Mouse (Mus musculus) frontal cortex, adult 2 months (tissue): Measurements from ENCODE around the gene Ccdc27. TPM values are rescaled to one million over a fixed set of nuclear protein-coding genes. Genes with fewer than 3 reads are reported as not detected.
A peak's percentile ranks its signal among the peaks of the same experiment; 100 is the strongest.

Experiments used
- DNase-seq, 2 experiments: peaks; one replicate each; pipeline ENCODE4 v3.0.0; 2022; ENCODE audit warnings: low spot score in 1 of 2; ENCODE audit errors: extremely low spot score in 1 of 2
- polyA plus RNA-seq: library from polyadenylated mRNA; depleted of rRNA; stranded (reverse); fragments of >200 nt; gene quantifications from 2 replicates; pipeline ENCODE4 v1.2.3, GENCODE M21; 2012; rRNA removed

Gene Ccdc27
- polyA plus RNA-seq: not detected in 2 replicates

- DNase-seq: no peak
Observed at GRCm38 (mm10) chr4:154042577-154042976, at the start of gene Ccdc27. Ccdc27 (minus strand) TSS chr4:154042677.

DNA sequence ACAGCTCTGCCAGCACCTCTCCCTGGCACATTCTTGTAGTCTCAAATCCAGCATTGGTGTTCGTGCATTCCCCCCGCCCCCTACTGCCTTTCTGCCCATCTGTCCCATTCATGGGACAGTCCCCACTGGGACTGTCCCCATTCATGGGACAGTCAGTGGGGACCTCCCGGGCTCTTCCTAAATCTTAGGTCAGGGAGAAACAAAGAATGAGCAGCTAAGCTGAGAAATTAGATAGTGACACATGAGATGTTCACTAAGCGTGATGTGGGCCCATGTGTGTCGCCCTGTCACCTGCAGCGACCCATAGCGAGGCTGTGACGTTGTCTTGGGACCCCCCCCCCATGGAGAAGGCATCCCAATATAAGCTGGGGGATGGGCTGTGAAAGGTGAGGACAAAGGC, 48.9 kb upstream of the Ccdc27 start:
- no peak for DNase-seq

GRCm38 (mm10) chr4:154089205-154089604, 46.7 kb upstream of the Ccdc27 start:
- no peak for DNase-seq

DNA sequence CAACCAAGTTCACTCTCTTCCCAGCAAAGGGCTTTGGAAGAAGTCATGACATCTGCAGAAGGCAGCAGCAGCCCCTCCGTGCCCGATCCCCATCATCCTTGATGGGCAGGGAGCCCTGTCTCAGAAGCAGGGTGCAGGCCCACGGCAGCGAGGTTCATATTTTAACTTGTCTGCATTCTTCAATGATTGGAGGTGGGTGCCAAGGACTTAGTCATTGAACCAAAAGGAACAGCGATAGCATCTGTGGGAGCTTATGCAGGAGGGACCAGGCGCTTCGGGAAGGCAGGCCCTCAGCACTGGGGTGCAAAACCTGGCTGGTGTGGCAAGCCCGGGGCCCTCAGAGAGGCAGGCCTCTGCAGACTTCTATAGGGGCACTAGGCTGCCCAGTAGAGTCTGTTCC, 44.0 kb upstream of the Ccdc27 start:
- peak in 1 of 2 experiments; percentile 42 for DNase-seq

GRCm38 (mm10) chr4:154085856-154086255, 43.4 kb upstream of the Ccdc27 start:
- DNase-seq: peak in 1 of 2 experiments; percentile 54

- no peak for DNase-seq
Observed at GRCm38 (mm10) chr4:154081974-154082373, 39.5 kb upstream of the Ccdc27 start.

DNA sequence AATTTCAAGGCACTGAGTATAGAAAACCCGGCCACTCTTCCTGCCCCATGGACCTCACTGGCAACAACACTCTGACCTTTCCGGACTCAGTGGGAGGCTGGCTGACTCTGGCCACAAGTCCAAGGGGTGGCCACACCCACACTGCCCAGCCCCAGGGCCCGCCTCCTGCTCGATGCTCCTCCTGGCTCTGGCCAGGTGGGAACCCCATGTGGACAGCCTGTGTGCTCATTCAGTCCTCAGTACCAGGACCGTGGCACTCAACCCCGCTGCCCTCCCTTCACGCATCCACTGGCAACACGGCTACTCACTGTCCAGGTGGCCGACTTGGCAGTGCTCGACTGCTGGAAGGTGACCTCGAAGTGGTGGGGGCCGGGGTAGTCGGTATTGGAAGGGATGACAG, 38.5 kb upstream of the Ccdc27 start:
- no peak for DNase-seq

- peak in 1 of 2 experiments; percentile 65 for DNase-seq
Observed at GRCm38 (mm10) chr4:154080211-154080610, 37.7 kb upstream of the Ccdc27 start.

DNA sequence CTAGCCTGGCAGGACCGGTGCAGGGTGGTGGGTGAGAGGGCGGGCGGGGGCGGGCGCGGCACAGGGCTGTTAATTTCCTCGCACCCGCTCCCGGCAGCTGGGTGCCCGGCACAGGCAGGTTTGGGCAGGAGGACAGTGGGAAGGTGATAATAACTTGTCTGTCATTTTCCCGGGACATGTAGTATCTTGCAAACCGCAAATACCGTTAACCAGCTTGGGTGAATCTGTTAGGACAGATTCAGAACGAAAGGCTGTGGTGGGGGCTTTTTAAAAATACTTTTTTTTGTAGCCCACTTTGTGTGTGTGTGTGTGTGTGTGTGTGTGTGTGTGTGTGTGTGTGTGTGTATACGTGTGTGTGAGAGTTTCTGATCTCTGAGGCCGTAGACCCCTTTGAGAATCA, 29.5 kb upstream of the Ccdc27 start:
- no peak for DNase-seq

DNA sequence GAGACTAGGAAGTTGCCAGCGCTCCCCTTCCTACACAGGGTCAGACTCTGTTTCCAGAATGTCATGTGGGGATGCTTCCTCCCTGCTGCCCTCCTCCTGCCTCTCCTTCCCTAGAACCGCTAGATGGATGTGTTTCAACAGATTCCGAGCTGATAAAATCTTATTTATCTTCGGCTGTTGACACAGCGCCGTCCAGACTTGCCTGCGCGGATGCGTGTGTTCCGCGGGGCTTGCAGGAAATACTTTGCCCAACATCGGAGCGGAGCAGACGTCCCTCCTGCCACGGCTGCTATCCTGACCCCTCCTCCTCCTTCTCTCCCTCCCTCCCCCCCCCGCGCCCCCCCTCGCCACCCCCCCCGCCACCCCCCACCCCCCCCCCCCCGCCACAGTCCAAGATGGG, 29.0 kb upstream of the Ccdc27 start:
- DNase-seq: no peak

DNA sequence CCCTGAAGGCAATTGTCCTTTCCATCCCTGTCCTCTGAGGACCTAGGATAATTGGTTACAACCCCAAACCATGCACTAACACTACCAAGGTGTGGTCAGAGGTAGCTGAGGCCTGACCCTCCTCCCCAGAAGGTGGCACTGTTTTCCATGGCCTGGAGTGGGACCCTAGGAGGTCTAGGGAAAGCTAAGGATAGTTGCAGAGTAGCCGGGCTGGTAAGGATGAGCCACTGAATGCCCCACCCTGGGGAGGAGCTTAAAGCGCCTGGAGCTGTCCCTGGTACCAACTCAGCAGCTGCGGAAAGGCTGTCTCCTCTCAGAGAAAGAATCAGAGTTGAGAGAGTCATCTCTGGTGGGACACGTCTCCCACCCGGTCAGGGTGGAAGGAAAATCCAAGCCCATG, 28.4 kb upstream of the Ccdc27 start:
- no peak for DNase-seq

GRCm38 (mm10) chr4:154064827-154065773, 22.6 kb upstream of the Ccdc27 start:
- peak; percentile 13 to 64 for DNase-seq

GRCm38 (mm10) chr4:154057696-154058095, 15.2 kb upstream of the Ccdc27 start:
- no peak for DNase-seq

- no peak for DNase-seq
Observed at GRCm38 (mm10) chr4:154056661-154057060, 14.2 kb upstream of the Ccdc27 start.

GRCm38 (mm10) chr4:154056046-154056445, 13.6 kb upstream of the Ccdc27 start:
- no peak for DNase-seq

- no peak for DNase-seq
Observed at GRCm38 (mm10) chr4:154055482-154055881, 13.0 kb upstream of the Ccdc27 start.

GRCm38 (mm10) chr4:154053065-154053464, 10.6 kb upstream of the Ccdc27 start:
- no peak for DNase-seq

GRCm38 (mm10) chr4:154051401-154051800, 8.9 kb upstream of the Ccdc27 start:
- DNase-seq: peak; percentile 20 to 33

- no peak for DNase-seq
Observed at GRCm38 (mm10) chr4:154045837-154046236, 3.4 kb upstream of the Ccdc27 start.

DNA sequence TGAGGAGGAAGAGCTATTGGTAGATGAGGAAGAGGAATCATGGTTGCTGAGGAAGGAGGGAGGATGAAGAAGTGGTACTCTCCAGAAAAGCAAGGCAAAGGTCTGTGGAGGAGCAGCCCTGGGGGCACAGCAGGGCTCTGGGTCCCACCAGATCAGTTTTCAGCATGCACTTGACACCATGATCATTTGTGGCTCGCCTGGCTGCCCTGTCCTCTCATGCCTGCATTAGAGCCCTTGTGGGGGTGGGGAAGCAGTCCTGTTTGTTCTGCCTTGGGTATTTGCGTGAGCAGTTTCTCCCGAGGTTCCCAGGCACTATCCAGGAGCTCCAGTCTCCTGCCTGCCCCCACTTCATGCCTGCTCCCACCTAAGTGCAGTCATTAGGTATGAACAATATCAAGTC, 5.4 kb downstream of the Ccdc27 start:
- DNase-seq: no peak

DNA sequence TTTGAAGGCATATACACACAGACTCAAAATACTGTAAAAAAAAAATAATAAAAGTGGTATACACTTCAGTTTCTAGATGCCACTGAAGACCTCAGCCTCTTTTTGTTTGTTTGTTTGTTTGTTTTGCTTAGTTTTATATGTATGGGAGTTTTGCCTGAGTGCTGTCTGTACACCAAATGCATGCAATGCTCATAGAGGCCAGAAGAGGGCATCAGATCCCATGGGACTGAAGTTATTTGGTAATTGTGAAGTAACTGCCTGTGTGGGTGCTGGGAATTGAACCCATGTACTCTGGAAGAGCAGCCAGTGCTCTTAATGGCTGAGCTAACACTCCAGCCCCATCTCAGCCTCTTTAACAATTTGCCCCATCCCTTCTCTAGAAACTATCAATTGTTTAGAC, 13.8 kb downstream of the Ccdc27 start:
- no peak for DNase-seq

- DNase-seq: no peak
Observed at GRCm38 (mm10) chr4:154028066-154028465, 14.4 kb downstream of the Ccdc27 start.
